Mouse (Mus musculus): Measurements from ENCODE around the gene Bicral. TPM values are rescaled to one million over a fixed set of nuclear protein-coding genes. Genes with fewer than 3 reads are reported as not detected.

Gene Bicral
- total and polyA plus RNA-seq, 3 experiments: 3.0 to 7.4 (median 5.9) TPM

- TF ChIP-seq NRF1 (IDR thresholded peaks at IDR 0.05; ENCODE audit: low read depth, low read length) (peak; percentile 89), MAZ (IDR thresholded peaks at IDR 0.05; ENCODE audit: low read depth, low read length) (peak; percentile 87; the same call in 1 of the 2 replicates)
These were observed 75.7 kb downstream of the Bicral start, which contains the start of gene Rpl7l1 (continued) for GRCm38 (mm10) chr17:46782341-46783221.

GRCm38 (mm10) chr17:46781876-46782275 lies 76.4 kb downstream of the Bicral start:
- in situ Hi-C loops (cut with MboI; ENCODE audit: low pct_ligation_motif_present, low pct_unique_long_range_greater_than_20kb, low sequenced_read_pairs): loop anchor here (10.0 kb wide), 1 partner anchor 103 kb away; no protein-coding TSS in a partner anchor
- peaks cover 36% of the 10 kb centered on the region in 2 experiments for H3K36me3 ChIP-seq (replicated peaks in 1 of 2; ENCODE audit: control insufficient read depth in 1 of 2, insufficient read depth in 1 of 2, low read length in 1 of 2)

DNA sequence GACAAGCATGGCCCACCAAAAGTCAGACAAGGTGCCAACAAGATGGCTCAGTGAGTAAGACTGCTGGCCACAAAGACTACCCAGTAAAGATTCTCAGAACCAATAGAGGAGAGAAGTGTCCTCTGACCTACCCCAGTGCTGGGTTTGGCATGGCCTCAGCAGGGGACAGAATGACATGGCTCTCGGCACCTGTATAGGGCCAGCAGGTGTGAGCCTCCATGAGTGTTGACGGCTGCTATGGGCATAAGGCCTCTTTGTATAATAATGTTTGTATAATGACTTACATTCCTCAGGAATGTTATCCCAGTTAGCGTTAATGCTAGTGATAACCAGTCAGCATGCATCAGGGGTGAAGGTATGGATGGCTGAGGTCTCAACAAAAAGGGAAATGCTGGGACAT lies 82.2 kb downstream of the Bicral start:
- dilution Hi-C loops (cut with MboI; ENCODE audit: extremely low pct_ligation_motif_present, extremely low pct_unique_long_range_greater_than_20kb, low sequenced_read_pairs): no loop called here
- Histone ChIP-seq H3K9me3 (replicated peaks; ENCODE audit: low read length) (no peaks in the 10 kb centered on the region), H3K4me2 (ENCODE audit: insufficient read depth, low read depth, poor library complexity, severe bottlenecking) (no peak overlapping the region), H3K27me3 (replicated peaks) (no peaks in the 10 kb centered on the region), H3K4me3 (replicated peaks in 1 of 3; ENCODE audit: low read depth in 2 of 3, low read length in 2 of 3, poor library complexity in 1 of 3) (no peak overlapping the region), H3K9ac (ENCODE audit: insufficient read depth, low read depth) (no peak overlapping the region), H3K27ac (ENCODE audit: insufficient read depth, low read depth) (no peak overlapping the region), H3K79me2 (replicated peaks; ENCODE audit: control insufficient read depth, extremely low read depth, insufficient read depth, poor library complexity, severe bottlenecking) (peaks cover 27% of the 10 kb centered on the region), H3K4me1 (ENCODE audit: control insufficient read depth in 1 of 2, insufficient read depth in 2 of 2) (peaks cover 10 to 38% of the 10 kb centered on the region in 2 experiments), H3K36me3 (replicated peaks in 1 of 2; ENCODE audit: control insufficient read depth in 1 of 2, insufficient read depth in 1 of 2, low read length in 1 of 2) (peaks cover 57 to 62% of the 10 kb centered on the region in 2 experiments)
- in situ Hi-C loops (cut with MboI; ENCODE audit: low pct_ligation_motif_present, low pct_unique_long_range_greater_than_20kb, low sequenced_read_pairs): no loop called here
- no peak for DNase-seq (ENCODE audit: extremely low read depth)
- no peak for TF ChIP-seq MEF2A (IDR thresholded peaks at IDR 0.05; ENCODE audit: borderline replicate concordance, low read depth, low read length)
- no peak for TF ChIP-seq SIN3A (IDR thresholded peaks at IDR 0.05; ENCODE audit: low read length)
- no peak for TF ChIP-seq IRF4 (IDR thresholded peaks at IDR 0.05; ENCODE audit: low read depth, low read length)
- TF ChIP-seq MAX (IDR thresholded peaks at IDR 0.05; ENCODE audit: low read length): no peak
- no peak; the same call in 1 of the 2 replicates for TF ChIP-seq POLR2A (IDR thresholded peaks at IDR 0.05; ENCODE audit: low read depth, low read length)
- TF ChIP-seq RAD21 (IDR thresholded peaks at IDR 0.05; ENCODE audit: low read depth, low read length): no peak
- no peak; the same call in 1 of the 2 replicates for TF ChIP-seq POLR2AphosphoS2 (IDR thresholded peaks at IDR 0.05; ENCODE audit: low read depth, low read length)
- TF ChIP-seq MAFK (IDR thresholded peaks at IDR 0.05; ENCODE audit: insufficient replicate concordance, low read length): no peak
- no peak for TF ChIP-seq MAZ (IDR thresholded peaks at IDR 0.05; ENCODE audit: low read depth, low read length)
- no peak for TF ChIP-seq CTCF (conservative IDR thresholded peaks at IDR 0.05 in 1 of 2, IDR thresholded peaks at IDR 0.05 in 1 of 2; ENCODE audit: low read depth in 2 of 2, low read length in 2 of 2)
- TF ChIP-seq TCF12 (IDR thresholded peaks at IDR 0.05; ENCODE audit: low read depth, low read length): no peak
- TF ChIP-seq TBP (conservative IDR thresholded peaks at IDR 0.05; ENCODE audit: low read depth, low read length): no peak
- no peak for TF ChIP-seq ELF1 (IDR thresholded peaks at IDR 0.05; ENCODE audit: low read depth, low read length)
- no peak for TF ChIP-seq ZKSCAN1 (IDR thresholded peaks at IDR 0.05; ENCODE audit: borderline replicate concordance, low read depth, low read length)
- TF ChIP-seq USF1 (IDR thresholded peaks at IDR 0.05; ENCODE audit: low read depth, low read length): no peak
- no peak for TF ChIP-seq HCFC1 (IDR thresholded peaks at IDR 0.05; ENCODE audit: low read depth, low read length)
- no peak for TF ChIP-seq MYC (IDR thresholded peaks at IDR 0.05; ENCODE audit: low read depth, low read length)
- no peak for TF ChIP-seq CHD1 (IDR thresholded peaks at IDR 0.05; ENCODE audit: low read depth, low read length)

More at GRCm38 (mm10) chr17:46781876-46782275, 76.4 kb downstream of the Bicral start:
- Histone ChIP-seq H3K4me1 (ENCODE audit: control insufficient read depth in 1 of 2, insufficient read depth in 2 of 2) (peaks cover 10 to 30% of the 10 kb centered on the region in 2 experiments), H3K79me2 (replicated peaks; ENCODE audit: control insufficient read depth, extremely low read depth, insufficient read depth, poor library complexity, severe bottlenecking) (peaks cover 40% of the 10 kb centered on the region), H3K9me3 (replicated peaks; ENCODE audit: low read length) (no peaks in the 10 kb centered on the region), H3K9ac (ENCODE audit: insufficient read depth, low read depth) (peak overlapping the region; percentile 99), H3K4me2 (ENCODE audit: insufficient read depth, low read depth, poor library complexity, severe bottlenecking) (peak overlapping the region; percentile 83; the same call in 1 of the 2 replicates), H3K4me3 (replicated peaks in 1 of 3; ENCODE audit: low read depth in 2 of 3, low read length in 2 of 3, poor library complexity in 1 of 3) (peak overlapping the region; percentile 65 to 88 (median 84)), H3K27me3 (replicated peaks) (no peaks in the 10 kb centered on the region), H3K27ac (ENCODE audit: insufficient read depth, low read depth) (peak overlapping the region; percentile 70)
- dilution Hi-C loops (cut with MboI; ENCODE audit: extremely low pct_ligation_motif_present, extremely low pct_unique_long_range_greater_than_20kb, low sequenced_read_pairs): no loop called here
- TF ChIP-seq SMC3 (IDR thresholded peaks at IDR 0.05; ENCODE audit: low read depth, low read length): no peak
- TF ChIP-seq MAFK (IDR thresholded peaks at IDR 0.05; ENCODE audit: insufficient replicate concordance, low read length): no peak
- TF ChIP-seq MAX (IDR thresholded peaks at IDR 0.05; ENCODE audit: low read length): no peak
- no peak for TF ChIP-seq CTCF (conservative IDR thresholded peaks at IDR 0.05 in 1 of 2, IDR thresholded peaks at IDR 0.05 in 1 of 2; ENCODE audit: low read depth in 2 of 2, low read length in 2 of 2)
- TF ChIP-seq ELF1 (IDR thresholded peaks at IDR 0.05; ENCODE audit: low read depth, low read length): no peak
- no peak for TF ChIP-seq ZKSCAN1 (IDR thresholded peaks at IDR 0.05; ENCODE audit: borderline replicate concordance, low read depth, low read length)
- no peak for TF ChIP-seq HCFC1 (IDR thresholded peaks at IDR 0.05; ENCODE audit: low read depth, low read length)
- no peak for TF ChIP-seq E2F4 (IDR thresholded peaks at IDR 0.05; ENCODE audit: insufficient replicate concordance, low read depth, low read length)
- no peak for TF ChIP-seq JUND (conservative IDR thresholded peaks at IDR 0.05; ENCODE audit: low read depth, low read length)
- no peak for DNase-seq (ENCODE audit: extremely low read depth)
